Mouse (Mus musculus) adrenal gland, adult 18-20 months (tissue): Measurements from ENCODE around the gene Zfp442. TPM values are rescaled to one million over a fixed set of nuclear protein-coding genes. Genes with fewer than 3 reads are reported as not detected.
"Not testable (repeated sequence)": the region's sequence is repeated elsewhere in the genome, so short reads cannot be mapped to it uniquely, and the experiment has no call there.

Experiments
- DNase-seq, 2 experiments: peaks; one replicate each; pipeline ENCODE4 v3.0.0; 2021 to 2022; ENCODE audit warnings: low spot score in 2 of 2
- long read RNA-seq, 2 experiments: library from polyadenylated mRNA; stranded (forward); transcript quantifications; one replicate each; pipeline ENCODE4 v2.0.0; 2021
- total RNA-seq, 2 experiments: library from RNA; stranded (reverse); gene quantifications; 1 replicate in 1 of 2; 2 replicates in 1 of 2; pipeline ENCODE4 v1.2.3; 2021

Zfp442 gene
- total RNA-seq: 1 to 10 TPM; 4.0 to 4.8 TPM
- long read RNA-seq, experiment 1: 0 reads
- long read RNA-seq, experiment 2, partial matches to known transcripts: 0 of 2 reads
- long read RNA-seq, experiment 2, other reads (novel, unspliced or antisense): 0 of 2 reads

- DNase-seq: peak; percentile 51 to 66
Observed at GRCm38 (mm10) chr2:150451180-150451919, at the start of gene Zfp442. Gene Zfp442, minus strand, starts transcription at chr2:150451486.

- DNase-seq: not testable (repeated sequence)
Observed at GRCm38 (mm10) chr2:150500124-150500973, 49.1 kb upstream of the Zfp442 start.

GRCm38 (mm10) chr2:150493031-150493430, 41.7 kb upstream of the Zfp442 start:
- DNase-seq: no peak

- peak; percentile 4 to 20 for DNase-seq
Observed at GRCm38 (mm10) chr2:150484939-150485778, 33.9 kb upstream of the Zfp442 start, which contains the start of gene Zfp345. Gene Zfp345, minus strand, starts transcription at chr2:150485091.

- DNase-seq: not testable (repeated sequence)
Observed at GRCm38 (mm10) chr2:150439084-150439483, 12.2 kb downstream of the Zfp442 start.

- DNase-seq: not testable (repeated sequence)
Observed at GRCm38 (mm10) chr2:150412146-150412545, 39.1 kb downstream of the Zfp442 start.

GRCm38 (mm10) chr2:150390198-150390597, 61.1 kb downstream of the Zfp442 start:
- DNase-seq: no peak

- not testable (repeated sequence) for DNase-seq
Observed at GRCm38 (mm10) chr2:150385553-150386106, 65.7 kb downstream of the Zfp442 start.

- DNase-seq: no peak
Observed at GRCm38 (mm10) chr2:150362878-150363229, 88.4 kb downstream of the Zfp442 start.

GRCm38 (mm10) chr2:150362113-150362877, 89.0 kb downstream of the Zfp442 start, which contains the start of gene 3300002I08Rik:
Gene 3300002I08Rik, minus strand, starts transcription at chr2:150362765.
- DNase-seq: peak; percentile 73 to 78

Other genes starting within 250 kb of the Zfp442 start
- 1 to 10 TPM; 4.5 to 5.5 TPM for gene Zfp937, start 233.4 kb downstream of the Zfp442 start, total RNA-seq
- 1 to 10 TPM; 5.4 to 6.8 TPM for gene Gm21994, start 195.9 kb downstream of the Zfp442 start, total RNA-seq
- gene Gm14124, start 194.0 kb downstream of the Zfp442 start, total RNA-seq: under 1 TPM; 0.17 to 0.19 TPM
- 1 to 10 TPM; 1.4 to 3.1 TPM for gene Gm10130, start 127.8 kb downstream of the Zfp442 start, total RNA-seq
- gene 3300002I08Rik, start 88.7 kb downstream of the Zfp442 start, total RNA-seq: 1 to 10 TPM; 3.5 to 6.0 TPM
- 1 to 10 TPM in 1 of 2 experiments, under 1 TPM in 1; 0.83 to 1.1 TPM for gene Zfp345, start 33.6 kb upstream of the Zfp442 start, total RNA-seq
- gene Cst7, start 118.9 kb upstream of the Zfp442 start, total RNA-seq: under 1 TPM in 1 of 2 experiments, not detected in 1; 0.51 TPM
- 100 to 1,000 TPM; 122 to 153 TPM for gene Apmap, start 157.1 kb upstream of the Zfp442 start, total RNA-seq
- gene Acss1, start 217.0 kb upstream of the Zfp442 start, total RNA-seq: 10 to 100 TPM; 30.4 to 78.4 TPM
- gene Vsx1, start 237.9 kb upstream of the Zfp442 start, total RNA-seq: not detected